Mouse (Mus musculus) bone marrow macrophage, adult 2 months (primary cell): Measurements from ENCODE around the gene Cep152.

Experiments used
- CTCF ChIP-seq: IDR thresholded peaks from 2 replicates; pipeline ENCODE4 v1.5.1; 2012; ENCODE audit warnings: low read depth, mild to moderate bottlenecking, low read length, moderate library complexity
- POLR2A ChIP-seq: IDR thresholded peaks from 2 replicates; pipeline ENCODE4 v1.6.1; 2012; ENCODE audit warnings: mild to moderate bottlenecking, low read depth, low read length, borderline replicate concordance

GRCm38 (mm10) chr2:125526566-125526965 lies 98.3 kb downstream of the Cep152 start:
- TF ChIP-seq CTCF (no peak), POLR2A (no peak)
